Mouse (Mus musculus) left cerebral cortex, postnatal 4 days (tissue): ENCODE measurements at regions not wholly inside any gene's neighbourhood (a gene's known extent, or its start where the extent isn't known, plus 50 kb on each side); places are given as distances from the start of the nearest gene placed in this dataset.
"Not testable (repeated sequence)": the region's sequence is repeated elsewhere in the genome, so short reads cannot be mapped to it uniquely, and the experiment has no call there.

ENCODE experiments used
- DNase-seq: peaks from one replicate; pipeline ENCODE4 v3.0.0-alpha.2; 2022
- intact Hi-C: fragments of 180-260 bp; cut with DNase I; formaldehyde crosslinking; loops from one replicate; pipeline ENCODE4 v1.15.1; 2025

GRCm38 (mm10) chr7:83445181-83445926 lies 139.4 kb upstream of the Tmc3 start:
- intact Hi-C loops: no loop called here
- no peak for DNase-seq

GRCm38 (mm10) chr7:83450346-83450745 lies 134.4 kb upstream of the Tmc3 start:
- intact Hi-C loops: no loop called here
- DNase-seq: peak; percentile 54

DNA sequence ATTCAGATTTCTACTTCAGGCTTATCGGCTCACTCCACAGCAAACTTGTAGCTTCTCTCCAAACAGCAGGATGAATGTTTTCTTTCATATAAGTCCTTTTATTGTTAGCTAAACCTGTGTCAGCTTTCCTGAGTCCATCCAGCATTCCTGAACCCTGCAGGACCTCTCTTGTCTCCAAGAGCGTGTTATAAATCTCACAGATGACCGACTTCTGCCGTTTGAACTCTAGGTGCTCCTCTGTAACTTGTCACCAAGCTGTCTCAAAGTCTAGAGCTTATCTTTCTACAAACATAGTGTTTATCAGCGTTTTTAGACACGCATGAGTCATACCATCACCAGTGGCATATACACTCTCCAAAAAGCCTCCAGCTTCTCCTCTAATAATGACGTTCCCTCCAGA lies 132.4 kb upstream of the Tmc3 start:
- intact Hi-C loops: no loop called here
- no peak for DNase-seq

DNA sequence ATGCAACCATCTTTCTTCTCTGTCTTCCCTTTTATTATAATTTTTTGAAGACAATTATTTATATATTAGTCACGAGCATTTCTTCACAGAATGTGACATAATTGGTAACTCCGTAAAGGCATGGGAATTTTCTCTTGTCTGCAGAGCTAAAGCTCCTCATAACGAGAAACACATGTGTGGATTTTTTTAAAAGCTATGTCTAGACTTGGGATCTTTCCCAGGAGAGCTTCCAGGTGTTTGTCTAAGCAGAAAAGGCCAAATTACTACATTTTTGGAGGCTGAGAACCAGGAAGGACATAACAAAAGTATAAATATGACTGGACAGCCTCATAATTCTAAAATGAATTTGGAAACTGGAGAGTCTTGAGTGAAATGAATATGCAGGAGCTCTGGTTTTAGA lies 125.2 kb upstream of the Tmc3 start:
- intact Hi-C loops: no loop called here
- DNase-seq: no peak

GRCm38 (mm10) chr7:83467006-83467405 lies 117.7 kb upstream of the Tmc3 start:
- no peak for DNase-seq
- intact Hi-C loops: no loop called here

- intact Hi-C loops, DNase-seq: not testable (repeated sequence)
Measured at GRCm38 (mm10) chr7:83469856-83470255, 114.9 kb upstream of the Tmc3 start.

- intact Hi-C loops: no loop called here
- no peak for DNase-seq
Measured at GRCm38 (mm10) chr7:83471111-83471510, 113.6 kb upstream of the Tmc3 start.

- no peak for DNase-seq
- intact Hi-C loops: no loop called here
Measured at GRCm38 (mm10) chr7:83474471-83474870, 110.3 kb upstream of the Tmc3 start.

DNA sequence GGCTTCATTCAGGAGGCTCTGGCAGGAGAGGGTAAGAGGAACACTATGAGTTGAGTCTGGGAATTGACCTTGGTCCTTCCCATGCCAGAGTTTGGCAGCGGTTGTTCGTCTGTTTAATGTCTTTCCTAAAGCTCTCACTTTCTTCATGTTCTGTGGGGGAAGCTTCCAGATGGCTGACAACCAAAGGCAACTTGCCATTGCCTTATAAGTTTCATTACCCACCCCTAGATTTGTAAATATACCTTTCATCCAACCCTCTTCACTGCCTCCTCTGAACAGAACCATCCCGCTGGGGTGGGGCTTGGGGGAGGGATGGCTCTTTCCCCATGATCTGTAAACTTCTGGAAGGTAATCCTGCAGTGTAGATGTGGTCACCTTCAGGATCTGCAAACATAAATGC lies 109.7 kb upstream of the Tmc3 start:
- intact Hi-C loops: no loop called here
- peak; percentile 11 for DNase-seq

GRCm38 (mm10) chr7:83475438-83476160 lies 109.1 kb upstream of the Tmc3 start:
- peak; percentile 76 for DNase-seq
- intact Hi-C loops: no loop called here

DNA sequence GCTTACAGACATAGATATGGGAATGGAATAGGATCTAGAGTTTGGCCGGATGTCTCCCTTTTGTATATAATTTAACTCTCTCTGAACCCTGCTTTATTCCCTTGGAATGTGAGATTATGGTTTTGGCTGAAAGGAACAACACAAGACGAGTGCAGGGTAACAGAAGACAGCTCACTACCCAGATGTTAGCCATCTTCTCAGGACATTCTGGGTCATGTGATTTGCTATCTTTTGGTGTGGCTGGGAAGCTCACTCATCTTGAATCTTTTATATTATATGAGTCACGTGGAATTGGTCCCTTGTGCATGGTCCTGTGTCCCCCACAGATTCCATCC lies 108.6 kb upstream of the Tmc3 start:
- intact Hi-C loops: no loop called here
- DNase-seq: no peak

DNA sequence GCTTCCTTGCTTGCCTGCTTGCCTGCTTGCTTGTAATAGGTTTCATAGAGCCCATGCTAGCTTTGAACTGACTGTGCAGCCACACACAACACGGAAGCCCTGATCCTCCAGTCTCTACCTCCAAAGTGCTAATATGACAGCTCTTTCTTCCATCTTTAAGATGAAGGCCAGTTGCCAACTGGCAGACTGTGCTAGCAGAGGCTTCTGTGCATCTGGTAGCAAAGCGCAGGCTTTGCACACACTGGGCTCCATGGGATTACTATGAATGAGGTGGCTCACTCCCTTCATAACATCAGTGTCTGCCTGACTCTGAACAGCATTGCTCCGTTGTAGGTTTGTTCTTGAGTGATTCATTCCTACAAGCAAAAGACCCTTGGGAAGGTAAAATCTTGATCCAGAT lies 107.9 kb upstream of the Tmc3 start:
- intact Hi-C loops: no loop called here

GRCm38 (mm10) chr7:83477661-83478121 lies 107.0 kb upstream of the Tmc3 start:
- DNase-seq: peak; percentile 76
- intact Hi-C loops: no loop called here

More for the DNA sequence above, 107.9 kb upstream of the Tmc3 start:
- peak; percentile 57 for DNase-seq

GRCm38 (mm10) chr7:83481655-83482054 lies 103.1 kb upstream of the Tmc3 start:
- DNase-seq: no peak
- intact Hi-C loops: no loop called here

GRCm38 (mm10) chr7:83482254-83482653 lies 102.5 kb upstream of the Tmc3 start:
- no peak for DNase-seq
- intact Hi-C loops: no loop called here

DNA sequence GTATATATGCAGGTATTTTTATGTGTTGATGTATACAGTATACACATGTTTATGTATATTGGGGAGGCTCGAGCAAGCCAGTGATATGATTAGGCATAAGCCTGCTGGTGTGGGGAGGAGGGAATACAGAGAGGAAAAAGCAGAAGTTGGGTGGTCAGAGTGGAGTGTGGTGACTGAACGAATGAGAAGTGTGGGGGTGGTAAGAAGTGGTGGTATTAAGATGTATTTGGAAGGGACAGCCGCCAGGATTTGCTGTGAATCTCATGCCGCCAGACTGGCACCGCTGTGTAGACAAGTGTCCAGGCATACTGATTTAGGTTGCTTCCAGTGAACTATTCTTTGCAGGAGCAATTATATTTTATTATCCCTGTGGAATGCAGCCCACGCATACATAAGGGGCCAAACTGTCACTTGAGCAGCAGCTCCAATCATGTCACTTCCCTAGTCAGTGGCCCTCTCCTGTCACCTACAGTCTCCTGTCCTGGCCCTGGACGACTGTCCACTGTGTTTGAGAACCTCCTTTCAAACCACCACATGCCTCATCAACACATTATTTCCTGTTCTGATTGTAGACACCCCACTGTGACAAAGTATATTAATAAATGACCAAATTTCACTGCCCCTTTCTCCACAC lies 101.9 kb upstream of the Tmc3 start:
- intact Hi-C loops: no loop called here
- peak; percentile 16 for DNase-seq

DNA sequence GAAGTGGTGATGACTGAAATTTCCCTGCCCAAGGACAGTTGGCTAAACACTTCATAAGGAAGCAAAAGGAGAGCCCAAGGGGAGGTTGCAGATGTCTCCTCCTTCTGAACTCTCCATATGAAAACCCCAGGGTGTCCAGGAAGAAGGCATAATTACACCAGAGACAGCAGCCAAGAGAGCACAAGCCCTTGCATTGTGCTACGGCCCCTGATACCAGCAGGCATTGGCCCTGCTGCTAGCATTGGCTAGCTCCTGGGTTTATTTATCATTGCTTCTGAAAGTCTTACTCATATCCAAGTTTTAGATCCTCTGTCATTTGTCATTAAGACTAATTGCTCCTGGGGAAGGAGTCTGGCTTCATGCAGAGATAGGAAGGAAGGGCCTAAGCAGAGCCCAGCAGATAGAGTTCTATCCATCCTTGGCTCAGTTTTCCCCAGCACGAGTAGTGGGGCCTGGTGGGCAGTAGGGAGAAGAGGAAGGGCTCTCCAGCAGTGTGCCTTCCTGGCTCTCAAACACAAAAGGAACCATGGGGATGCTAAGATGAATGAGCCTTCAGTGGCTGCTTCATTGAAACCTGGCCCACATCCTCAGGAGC lies 98.5 kb upstream of the Tmc3 start:
- intact Hi-C loops: no loop called here
- peak; percentile 54 for DNase-seq

DNA sequence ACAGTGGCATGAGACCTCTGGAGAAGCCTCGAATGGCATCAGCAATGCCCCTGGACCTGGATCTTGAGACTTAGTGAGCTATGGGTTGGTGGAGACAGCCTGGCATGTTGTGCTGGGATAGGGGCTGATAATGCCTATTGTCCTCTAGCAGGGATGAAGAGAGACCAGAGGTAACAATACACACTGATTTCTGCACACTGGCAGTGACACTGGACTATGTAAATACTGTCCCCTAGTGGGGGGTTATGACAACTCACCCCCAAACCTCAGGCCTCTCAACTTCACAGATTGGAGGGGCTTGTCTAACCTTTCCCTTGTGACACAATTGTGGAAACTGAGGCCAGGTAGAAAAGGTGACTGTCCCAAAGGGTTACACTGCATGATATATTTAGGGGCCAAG lies 94.9 kb upstream of the Tmc3 start:
- intact Hi-C loops: no loop called here
- peak; percentile 43 for DNase-seq

DNA sequence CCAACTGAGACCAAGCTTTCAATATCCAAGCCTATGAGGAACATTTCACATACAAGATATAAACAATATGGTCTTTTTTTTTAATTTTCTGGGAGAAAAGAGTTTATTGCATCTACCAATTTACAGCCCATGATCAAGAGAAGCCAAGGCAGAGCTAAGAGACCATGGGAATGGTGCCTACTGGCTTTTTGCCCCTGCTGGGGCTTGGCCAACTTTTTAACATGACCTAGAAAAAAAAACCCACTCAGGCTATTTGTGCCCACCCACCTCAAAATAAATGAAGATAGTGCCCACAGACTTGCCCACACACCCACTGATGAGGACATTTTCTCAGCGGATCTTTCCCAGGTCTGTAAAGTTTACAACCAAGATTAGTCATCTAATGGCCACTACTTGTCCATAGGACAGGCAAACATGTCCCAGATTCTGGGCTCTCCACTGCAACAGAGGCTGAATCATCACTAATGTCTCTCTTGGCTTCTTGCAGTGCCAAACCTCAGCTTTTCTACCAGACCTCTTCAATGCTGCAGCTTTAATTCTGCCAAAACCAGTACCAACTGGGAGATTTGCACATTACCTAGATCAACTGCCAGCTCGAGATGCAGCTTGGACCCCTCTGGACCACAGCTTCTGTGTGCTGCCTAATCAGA lies 79.6 kb upstream of the Tmc3 start:
- intact Hi-C loops: no loop called here
- DNase-seq: peak; percentile 28

GRCm38 (mm10) chr7:83516295-83516694 lies 68.4 kb upstream of the Tmc3 start:
- no peak for DNase-seq

GRCm38 (mm10) chr7:83521511-83521910 lies 63.2 kb upstream of the Tmc3 start:
- intact Hi-C loops: no loop called here
- no peak for DNase-seq

More at GRCm38 (mm10) chr7:83516295-83516694, 68.4 kb upstream of the Tmc3 start:
- intact Hi-C loops: no loop called here
